Mouse (Mus musculus) brown adipose tissue, adult 24 weeks (tissue): ENCODE measurements around the gene Rack1. TPM values are rescaled to one million over a fixed set of nuclear protein-coding genes. Genes with fewer than 3 reads are reported as not detected.
A peak's percentile ranks its signal among the peaks of the same experiment; 100 is the strongest.
"Not testable (repeated sequence)": the region's sequence is repeated elsewhere in the genome, so short reads cannot be mapped to it uniquely, and the experiment has no call there.

Source experiments
- H3K27ac ChIP-seq: fragments of 200-500 bp; replicated peaks from 2 replicates; pipeline ENCODE4 v1.5.1; 2012; ENCODE audit warnings: low read depth, mild to moderate bottlenecking, low read length
- H3K4me1 ChIP-seq: fragments of 200-500 bp; 2 replicates; pipeline ENCODE4 v1.6.1; 2012; ENCODE audit warnings: low read length, mixed read lengths; ENCODE audit not compliant: control insufficient read depth, insufficient read depth, insufficient read length
- H3K4me3 ChIP-seq: fragments of 200-500 bp; 2 replicates; pipeline ENCODE4 v1.5.1; 2012; ENCODE audit warnings: low read depth, mild to moderate bottlenecking, low read length, moderate library complexity; ENCODE audit not compliant: insufficient read depth
- polyA plus RNA-seq: library from polyadenylated mRNA; stranded (reverse); fragments of >200 nt; gene quantifications from 2 replicates; pipeline ENCODE4 v1.2.4, GENCODE M21; 2012; ENCODE audit not compliant: missing spikeins, insufficient read depth, insufficient read length

The Rack1 gene
- polyA plus RNA-seq, 1 experiment, result 405 TPM

DNA sequence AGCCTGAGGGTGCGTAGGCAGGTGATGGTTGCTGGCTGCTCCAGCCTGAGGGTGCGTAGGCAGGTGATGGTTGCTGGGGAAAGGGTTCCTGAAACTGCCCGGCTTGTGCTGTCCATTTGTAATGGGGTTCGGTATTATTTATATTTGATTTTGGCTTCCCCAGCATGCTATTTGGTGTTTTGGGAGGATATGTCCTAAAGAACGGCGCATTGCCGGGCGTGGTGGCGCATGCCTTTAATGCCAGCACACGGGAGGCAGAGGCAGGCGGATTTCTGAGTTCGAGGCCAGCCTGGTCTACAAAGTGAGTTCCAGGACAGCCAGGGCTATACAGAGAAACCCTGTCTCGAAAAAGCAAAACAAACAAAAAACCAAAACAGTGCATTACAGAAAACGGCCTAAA is 21.2 kb downstream of the Rack1 start:
- H3K4me3 ChIP-seq, H3K4me1 ChIP-seq, H3K27ac ChIP-seq: not testable (repeated sequence)

DNA sequence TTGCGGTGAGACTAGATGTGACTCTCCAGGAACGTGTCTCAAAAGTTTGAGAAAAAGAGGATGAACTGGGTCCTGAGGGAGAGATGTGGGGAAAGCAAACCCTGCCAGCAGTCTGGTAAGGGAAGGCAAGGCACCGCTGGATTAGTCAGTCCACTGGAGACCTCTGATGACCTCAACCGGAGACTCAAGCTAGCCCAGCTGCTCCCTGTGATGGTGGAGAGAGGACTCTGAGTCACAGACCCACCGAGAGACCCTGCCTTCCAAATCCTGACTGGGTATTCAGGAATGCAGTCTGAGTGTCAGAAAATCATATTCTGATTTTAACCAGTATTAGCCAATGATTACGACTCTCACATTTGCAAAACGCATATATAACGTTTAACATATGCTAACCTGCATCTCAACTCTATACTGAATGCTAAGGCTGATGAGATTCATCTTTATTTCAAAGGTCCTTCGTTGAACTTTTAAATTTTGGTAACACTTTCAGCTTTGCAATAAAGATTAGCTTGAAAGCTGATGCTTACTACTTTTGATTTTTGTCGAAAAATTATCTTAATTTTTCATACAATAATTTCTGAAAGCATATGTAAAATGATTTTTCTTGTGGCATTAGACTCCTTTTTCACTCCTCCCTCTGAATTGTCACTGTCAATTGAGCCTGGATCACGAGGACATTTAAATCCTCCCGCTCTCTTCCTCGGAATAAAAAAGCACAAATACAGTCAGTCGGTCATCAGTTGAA is 22.8 kb downstream of the Rack1 start:
- peak overlapping the region; percentile 37 for H3K4me3 ChIP-seq
- H3K27ac ChIP-seq, result no peak overlapping the region
- H3K4me1 ChIP-seq, result peaks cover 8% of the 10 kb centered on the region

DNA sequence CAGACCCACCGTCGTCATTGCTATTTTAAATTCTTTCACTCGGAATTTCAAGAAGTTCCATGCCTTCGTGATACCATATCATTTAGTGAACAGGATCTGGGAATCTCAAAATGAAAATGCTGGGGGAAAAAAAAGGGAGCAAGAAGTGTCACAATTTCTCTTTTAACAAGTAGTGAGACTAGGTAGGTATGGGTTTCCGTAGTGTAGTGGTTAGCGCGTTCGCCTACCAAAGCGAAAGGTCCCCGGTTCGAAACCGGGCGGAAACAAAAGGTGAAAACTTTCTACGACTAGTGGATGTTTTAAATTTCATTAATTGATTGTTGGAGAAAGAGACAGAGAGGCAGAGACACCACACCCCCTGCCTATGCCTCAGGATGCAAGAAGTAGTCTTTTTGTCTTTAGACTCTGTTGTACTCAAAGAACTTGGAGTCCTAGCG is 23.4 kb downstream of the Rack1 start:
- H3K4me1 ChIP-seq, result peaks cover 8% of the 10 kb centered on the region
- H3K4me3 ChIP-seq, result peak overlapping the region; percentile 37
- H3K27ac ChIP-seq, result no peak overlapping the region

DNA sequence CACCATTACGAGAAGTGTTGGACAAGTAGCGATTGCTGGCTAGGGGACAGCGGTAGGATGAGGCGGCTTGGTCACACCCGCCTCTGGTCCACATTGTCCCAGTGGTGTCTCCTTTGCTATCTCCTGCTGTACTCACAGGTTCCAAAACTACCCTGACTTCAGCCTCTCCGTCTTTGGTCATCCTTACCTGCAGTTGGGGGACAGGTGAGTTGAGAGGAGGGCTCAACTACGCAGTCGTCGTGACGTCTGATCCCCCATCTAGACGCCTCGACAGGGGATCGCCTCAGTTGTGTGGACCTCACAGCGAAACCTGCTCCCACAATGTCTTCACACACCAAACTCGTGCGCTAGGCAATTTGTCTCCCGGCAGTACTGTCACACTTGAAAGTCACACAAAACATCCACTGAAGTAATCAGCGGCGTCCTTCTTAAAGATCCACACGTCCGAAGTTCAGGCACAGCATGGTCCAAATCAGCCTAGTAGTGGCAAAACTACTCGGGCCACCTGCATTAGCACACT is 24.2 kb downstream of the Rack1 start:
- H3K4me1 ChIP-seq, result peaks cover 8% of the 10 kb centered on the region
- H3K27ac ChIP-seq, result no peak overlapping the region
- no peak overlapping the region for H3K4me3 ChIP-seq

DNA sequence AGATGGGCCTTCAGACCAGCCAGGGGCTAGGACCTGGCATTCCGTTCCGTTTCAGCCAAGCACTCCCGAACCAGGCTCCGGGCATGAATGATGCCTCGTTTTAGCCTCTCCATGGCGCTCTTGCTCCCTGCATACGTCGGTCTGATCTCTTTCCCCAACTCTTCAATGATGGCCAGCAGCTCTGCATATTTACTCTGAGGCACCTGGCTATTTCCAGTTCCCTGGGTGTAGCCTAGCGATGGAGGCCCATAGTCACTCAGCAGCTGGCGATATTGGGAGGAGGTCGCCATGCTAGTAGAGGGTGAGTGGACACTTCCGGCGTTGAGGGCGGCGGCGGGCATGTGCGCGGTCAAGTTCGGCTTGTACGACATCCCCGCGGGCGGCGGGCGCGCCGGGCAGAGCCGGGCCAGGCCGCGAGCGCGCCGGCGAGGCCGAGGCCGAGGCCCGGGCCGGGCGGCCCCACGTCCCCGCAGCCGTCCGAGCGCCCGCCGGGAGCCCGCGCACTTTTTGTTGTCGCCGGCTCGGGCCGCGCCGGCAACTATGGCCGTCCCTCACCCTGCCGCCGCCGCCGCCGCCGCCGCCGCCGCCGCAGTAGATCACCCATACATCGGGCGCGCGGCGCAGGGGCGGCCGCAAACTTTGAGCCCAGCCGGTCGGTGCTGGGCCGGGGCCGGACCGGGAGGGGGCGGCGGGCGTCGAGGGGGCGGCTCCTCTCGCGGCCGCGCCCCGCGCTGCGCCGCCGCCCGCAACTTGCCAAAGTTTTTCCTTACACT is 26.0 kb downstream of the Rack1 start, which contains the start of the genes Trim7 and Gm12184:
TSS of gene Trim7 (plus strand) at position 162 of the 773 bp plus-strand sequence.
TSS of gene Gm12184 (minus strand) at position 677 of the 773 bp plus-strand sequence.
- H3K27ac ChIP-seq, H3K4me1 ChIP-seq: not testable (repeated sequence)
- H3K4me3 ChIP-seq, result peak within 1 kb of the TSS; percentile 60

DNA sequence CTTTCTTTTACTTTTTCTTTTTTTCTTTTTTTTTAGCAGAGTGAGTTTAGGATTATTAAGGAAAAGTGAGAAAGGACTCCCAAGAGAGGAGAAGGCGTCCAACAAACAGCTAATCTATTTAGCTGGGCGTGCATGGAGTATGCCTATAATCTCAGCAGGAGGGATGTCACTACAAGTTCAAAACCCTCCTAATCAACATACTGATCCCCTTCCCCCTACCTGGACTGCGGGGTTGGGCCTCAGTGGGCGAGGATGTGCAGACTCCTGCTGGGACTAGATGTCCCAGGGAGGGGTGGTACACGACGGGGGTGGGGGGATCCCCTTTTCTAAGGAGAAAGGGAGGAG is 26.6 kb downstream of the Rack1 start:
- Histone ChIP-seq H3K27ac (no peak overlapping the region), H3K4me3 (peak overlapping the region; percentile 60), H3K4me1 (peaks cover 8% of the 10 kb centered on the region)

DNA sequence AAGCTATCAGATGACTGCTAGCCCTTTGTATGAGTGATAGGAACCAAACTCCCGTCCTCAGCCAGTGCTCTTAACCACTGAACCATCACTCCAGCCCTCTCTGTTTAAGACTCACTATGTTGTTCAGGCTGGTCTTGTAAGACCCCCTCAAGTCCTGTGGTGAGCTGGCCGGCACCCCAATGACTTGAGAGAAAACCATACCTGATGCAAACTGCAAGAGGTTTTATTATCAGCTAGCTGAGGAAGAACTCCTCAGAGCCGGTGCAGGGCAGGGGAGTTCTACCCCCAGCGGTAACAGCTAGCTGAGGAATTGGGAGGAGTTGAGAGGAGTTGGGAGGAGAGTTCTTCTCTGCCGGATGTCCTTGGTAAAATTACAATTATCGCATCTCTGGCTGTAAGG is 27.8 kb downstream of the Rack1 start:
- no peak overlapping the region for H3K4me3 ChIP-seq
- no peak overlapping the region for H3K27ac ChIP-seq
- peaks cover 8% of the 10 kb centered on the region for H3K4me1 ChIP-seq

DNA sequence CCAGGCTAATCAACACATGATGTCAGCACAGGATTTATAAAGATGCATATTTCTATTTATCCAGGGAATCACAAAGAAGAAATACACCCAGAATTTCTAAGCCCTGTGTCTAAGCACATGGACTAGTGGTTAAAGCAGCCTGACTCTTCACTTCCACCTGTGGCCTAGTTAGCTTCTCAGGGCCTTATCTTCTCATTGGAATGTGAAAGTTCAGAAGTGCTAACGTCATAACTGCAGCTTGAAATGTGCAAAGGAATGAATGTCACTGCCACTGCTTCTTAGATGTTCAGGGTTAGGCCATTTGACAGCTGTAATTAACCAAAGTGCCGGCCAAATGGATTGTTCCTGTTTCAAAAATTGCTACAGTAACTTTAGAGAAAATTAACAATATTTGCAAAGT is 30.1 kb downstream of the Rack1 start:
- Histone ChIP-seq H3K27ac (no peak overlapping the region), H3K4me1 (peaks cover 2% of the 10 kb centered on the region; the same call in 1 of the 2 replicates)

DNA sequence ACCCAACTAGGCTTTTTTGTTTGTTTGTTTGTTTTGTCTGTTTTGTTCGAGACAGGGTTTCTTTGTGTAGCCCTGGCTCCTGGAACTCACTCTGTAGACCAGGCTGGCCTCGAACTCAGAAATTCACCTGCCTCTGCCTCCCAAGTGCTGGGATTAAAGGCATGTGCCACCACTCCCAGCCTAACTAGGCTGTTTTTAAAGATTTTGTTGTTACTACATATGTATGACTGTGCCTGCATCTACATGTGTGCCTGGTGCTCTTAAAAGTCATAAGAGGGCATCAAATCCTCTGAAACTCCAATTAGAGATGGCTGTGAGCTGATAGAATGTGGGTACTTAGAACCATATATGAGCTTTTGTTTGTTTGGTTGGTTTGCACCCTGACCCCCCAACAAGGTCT is 31.1 kb downstream of the Rack1 start:
- Histone ChIP-seq H3K4me1 (peaks cover 2% of the 10 kb centered on the region; the same call in 1 of the 2 replicates), H3K4me3 (no peak overlapping the region), H3K27ac (no peak overlapping the region)

More for the DNA sequence above, 30.1 kb downstream of the Rack1 start:
- no peak overlapping the region for H3K4me3 ChIP-seq

DNA sequence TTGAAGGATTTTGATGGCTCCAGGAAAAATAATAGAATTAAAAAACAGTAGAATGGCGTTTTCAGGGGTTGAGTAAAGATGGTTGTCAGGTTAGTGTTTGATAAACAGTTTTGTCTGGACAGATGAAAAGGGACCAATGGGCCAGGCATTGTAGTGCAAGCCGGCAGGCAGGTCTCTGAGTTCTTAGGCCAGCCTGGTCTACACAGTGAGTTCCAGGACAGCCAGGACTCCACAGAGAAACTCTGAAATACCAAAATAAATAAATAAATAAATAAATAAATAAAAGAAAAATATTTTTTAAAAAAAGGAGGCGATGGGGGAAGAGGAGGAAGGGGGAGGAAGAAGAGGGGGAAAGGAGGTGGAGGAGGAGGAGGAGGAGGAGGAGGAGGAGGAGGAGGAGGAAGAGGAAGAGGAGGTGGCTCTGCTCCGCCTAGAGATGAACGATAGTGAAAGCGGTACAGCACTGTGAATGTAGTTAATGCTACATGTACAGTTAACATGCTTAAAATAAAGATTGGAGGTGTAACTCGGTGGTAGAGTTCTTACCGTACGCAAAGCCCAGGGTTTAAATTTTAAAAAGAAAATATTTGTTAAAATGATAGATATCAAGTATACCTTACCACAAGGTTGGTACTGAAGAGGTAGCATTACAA is 33.1 kb downstream of the Rack1 start:
- Histone ChIP-seq H3K4me1 (peaks cover 2% of the 10 kb centered on the region; the same call in 1 of the 2 replicates), H3K4me3 (peak overlapping the region; percentile 84; the same call in 1 of the 2 replicates), H3K27ac (no peak overlapping the region)

DNA sequence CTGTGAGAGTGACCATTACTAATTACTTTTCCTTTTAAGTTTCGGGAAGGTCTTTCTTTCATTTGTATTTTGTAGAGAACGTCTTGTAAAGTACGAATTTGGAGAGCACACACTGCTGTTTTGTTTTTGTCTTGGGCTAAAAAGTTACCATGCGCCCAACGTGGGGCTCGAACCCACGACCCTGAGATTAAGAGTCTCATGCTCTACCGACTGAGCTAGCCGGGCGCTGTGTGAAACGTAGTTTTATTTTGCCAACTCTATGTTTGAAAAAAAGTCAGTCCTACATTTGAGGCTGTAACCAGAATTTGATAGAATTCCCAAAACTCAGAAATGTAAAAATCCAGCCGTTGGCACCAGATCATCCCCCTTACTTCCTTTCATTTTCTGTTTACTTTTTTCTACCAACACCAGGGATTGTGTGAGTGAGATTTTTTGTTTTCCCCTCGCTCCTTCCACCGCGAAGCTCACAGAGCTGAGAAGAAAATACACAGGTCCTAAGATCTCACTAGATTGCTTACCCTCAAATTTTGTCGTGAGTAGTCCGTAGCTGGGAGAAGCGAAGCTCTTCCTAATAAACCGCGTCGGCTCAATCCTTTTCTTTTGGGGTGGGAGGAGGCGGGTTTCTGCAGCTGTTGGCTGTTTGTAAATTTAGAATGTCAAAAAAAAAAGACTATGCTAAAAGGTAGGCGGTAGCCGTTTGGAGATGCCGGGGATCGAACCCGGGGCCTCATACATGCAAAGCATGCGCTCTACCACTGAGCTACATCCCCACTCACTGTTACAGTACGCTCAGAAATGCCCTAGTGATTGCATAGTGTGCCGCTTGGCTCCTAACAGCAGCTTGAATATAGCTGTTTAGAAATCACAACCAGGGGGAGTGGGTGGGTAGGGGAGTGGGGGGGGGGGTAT is 33.9 kb downstream of the Rack1 start:
- H3K4me3 ChIP-seq, result peak overlapping the region; percentile 84
- H3K4me1 ChIP-seq, result peaks cover 2% of the 10 kb centered on the region; the same call in 1 of the 2 replicates
- peak overlapping the region; percentile 45; the same call in 1 of the 2 replicates for H3K27ac ChIP-seq

DNA sequence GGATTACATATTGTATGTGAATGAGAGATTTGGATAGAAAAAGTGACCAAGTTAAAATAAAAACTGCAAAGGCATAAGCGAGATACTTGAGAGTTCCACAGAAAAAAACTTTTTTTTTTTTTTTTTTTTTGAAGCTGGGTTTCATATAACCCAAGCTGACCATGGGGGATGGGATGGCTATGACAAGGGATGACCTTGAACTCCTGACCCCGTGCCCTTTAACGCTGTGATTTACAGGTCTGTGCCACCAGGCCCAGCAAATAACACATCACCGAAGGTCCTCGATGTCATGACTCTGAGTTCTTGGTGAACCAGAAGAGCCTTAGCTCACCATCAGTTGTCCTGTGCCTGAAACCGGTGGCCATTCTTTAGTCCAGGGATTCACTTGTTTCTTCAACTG is 35.8 kb downstream of the Rack1 start:
- Histone ChIP-seq H3K4me3 (no peak overlapping the region), H3K27ac (no peak overlapping the region), H3K4me1 (peaks cover 2% of the 10 kb centered on the region; the same call in 1 of the 2 replicates)

DNA sequence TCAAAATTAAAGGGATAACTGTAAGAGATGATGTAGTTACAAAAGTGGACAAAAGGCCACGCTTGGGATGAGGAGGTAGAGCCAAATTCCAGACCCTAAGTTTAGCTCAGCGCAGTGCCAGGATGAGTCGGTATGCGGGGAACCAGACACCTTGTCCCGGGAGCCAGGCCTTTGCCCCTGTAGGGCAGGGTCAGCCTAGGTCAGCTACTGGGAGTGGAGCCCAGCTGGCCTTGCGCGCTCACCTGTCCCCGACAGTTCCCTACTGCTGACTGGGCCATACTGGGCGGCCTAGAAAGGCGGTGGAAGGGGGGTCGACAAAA is 36.8 kb downstream of the Rack1 start:
- H3K4me3 ChIP-seq, result peak overlapping the region; percentile 81
- peaks cover 2% of the 10 kb centered on the region; the same call in 1 of the 2 replicates for H3K4me1 ChIP-seq
- H3K27ac ChIP-seq, result no peak overlapping the region
